Mouse (Mus musculus): ENCODE results near the gene Orm3.

The Orm3 gene

DNA sequence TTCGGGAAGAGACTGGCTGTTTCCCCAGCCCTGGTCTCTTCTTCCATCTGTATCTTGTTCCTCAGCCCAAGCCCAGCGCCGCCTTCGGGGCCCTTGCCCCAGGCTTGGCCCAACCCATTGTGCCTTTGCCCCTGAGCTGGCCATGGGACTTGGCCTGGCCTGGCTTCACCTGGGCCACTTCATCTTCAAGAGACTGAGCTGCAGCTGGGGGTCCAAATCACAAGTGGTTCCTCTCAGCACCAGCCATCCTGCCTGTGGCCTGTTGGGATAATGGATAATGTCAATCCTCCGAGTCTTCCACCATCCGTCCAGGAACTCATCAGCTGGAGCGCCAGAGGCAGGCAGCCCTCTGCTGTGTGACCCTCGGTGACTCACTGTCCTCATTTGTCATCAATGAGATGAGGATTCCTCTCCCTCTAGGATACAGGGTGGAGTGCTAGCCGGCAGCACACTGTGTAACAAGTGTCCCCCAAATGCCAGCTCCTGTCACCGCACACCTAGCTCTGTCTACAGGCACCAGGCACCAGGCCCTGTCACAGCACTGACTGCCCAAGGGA lies 42.1 kb downstream of the Orm3 start:
- in situ Hi-C loops (cut with MboI; ENCODE audit: low pct_unique_long_range_greater_than_20kb in 1 of 2, low sequenced_read_pairs in 2 of 2, unreplicated experiment in 1 of 2): no loop called here

DNA sequence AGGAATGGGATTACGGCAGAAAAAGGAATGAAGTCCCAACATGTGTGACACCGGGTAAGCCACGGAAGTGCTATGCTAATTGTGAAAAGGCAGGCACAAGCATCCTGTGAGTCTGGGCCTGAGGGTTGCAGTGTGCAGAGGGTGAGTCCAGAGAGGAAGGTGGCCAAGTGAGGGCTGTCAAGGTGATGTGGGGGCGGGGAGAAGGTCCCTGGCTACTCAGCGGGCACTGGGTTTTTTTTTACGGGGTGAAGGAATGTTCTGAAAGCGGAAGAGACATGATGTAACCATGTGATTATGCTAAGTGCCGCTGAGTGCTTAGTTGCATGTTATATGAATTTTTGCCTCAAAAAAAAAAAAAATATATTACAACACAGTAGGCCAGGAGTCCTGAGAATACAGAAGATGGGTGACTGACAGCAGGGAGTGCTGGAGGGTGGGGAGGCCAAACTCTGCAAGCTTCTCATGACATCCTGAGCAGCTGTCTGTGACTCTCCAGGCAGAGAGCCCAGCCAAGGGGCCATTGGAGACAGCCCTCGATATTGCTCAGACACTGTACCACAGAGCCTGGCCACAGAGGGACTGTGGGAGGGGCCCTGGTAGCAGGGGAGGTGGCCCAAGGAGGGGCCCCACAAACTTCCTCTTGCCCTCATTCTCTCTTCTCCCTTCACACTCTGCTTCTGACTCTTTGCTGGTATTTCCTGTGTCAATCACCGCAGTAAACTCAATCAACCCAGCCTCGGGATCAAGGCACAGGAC lies 43.1 kb downstream of the Orm3 start:
- in situ Hi-C loops (cut with MboI; ENCODE audit: low pct_unique_long_range_greater_than_20kb in 1 of 2, low sequenced_read_pairs in 2 of 2, unreplicated experiment in 1 of 2): no loop called here

DNA sequence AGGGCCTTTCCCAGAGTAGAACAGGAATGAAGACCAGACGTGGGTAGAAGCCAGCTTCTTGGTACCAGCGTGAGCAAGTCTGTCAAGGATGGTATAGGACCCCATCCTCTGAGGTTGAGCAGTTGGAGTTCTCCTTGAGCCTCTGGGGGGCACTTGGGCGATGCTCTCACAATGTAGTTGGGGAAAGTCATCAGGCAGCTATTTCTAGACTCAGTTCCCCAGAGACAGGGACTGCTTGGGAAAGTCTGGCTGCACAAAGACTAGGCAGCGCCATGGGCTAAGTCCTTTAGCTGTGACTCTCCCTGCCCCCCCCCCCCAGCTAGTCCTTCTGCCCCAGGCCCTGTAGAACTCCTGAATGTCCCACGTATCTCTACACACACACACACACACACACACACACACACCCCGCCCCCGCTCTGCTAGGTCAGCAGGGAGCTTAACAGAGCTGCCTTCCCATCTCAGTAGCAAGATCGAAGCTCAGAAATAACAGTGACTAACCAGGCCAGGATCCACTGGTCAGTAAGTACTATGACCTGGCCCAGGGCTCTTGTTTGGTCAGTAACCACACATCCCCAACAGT lies 43.8 kb downstream of the Orm3 start:
- in situ Hi-C loops (cut with MboI; ENCODE audit: low pct_unique_long_range_greater_than_20kb in 1 of 2, low sequenced_read_pairs in 2 of 2, unreplicated experiment in 1 of 2): loop anchor here in 1 of 2 experiments (25.0 kb wide), 1 partner anchor 538 kb away; no protein-coding TSS in a partner anchor

DNA sequence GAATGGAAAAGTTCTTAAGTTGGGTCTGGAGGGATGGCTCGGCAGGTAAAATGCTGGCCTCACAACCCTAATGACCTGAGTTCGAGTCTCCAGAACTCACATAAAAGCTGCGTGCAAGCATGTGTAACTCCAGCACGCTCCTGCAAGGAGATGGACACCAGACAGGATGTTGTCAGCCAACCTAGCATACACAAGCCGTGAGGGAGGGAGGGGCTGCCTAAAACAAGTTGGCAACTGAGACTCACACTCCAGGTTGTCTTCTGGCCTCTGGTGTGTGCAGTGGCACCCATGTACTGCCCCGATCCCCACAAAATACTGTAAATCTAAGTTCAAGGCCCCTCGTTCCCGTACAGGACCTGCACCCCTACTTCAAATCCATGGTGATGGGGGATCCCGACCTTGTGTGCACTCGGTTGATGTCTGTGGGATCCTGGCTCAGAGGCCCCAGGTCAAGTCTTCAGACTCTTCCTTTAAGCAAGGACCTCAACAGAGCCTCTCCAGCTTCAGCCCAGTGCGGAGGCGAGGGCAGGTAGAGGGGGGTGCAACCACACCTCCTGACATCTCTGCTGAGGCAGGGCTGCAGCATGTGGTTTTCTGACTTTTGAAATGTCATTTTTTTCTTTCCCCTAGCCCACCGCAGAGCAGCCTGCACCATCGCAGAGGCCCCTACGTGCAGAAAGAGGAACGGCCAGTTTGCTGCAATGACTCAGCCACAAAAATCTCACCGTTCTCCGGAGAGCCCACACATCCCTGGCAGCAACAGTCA lies 44.8 kb downstream of the Orm3 start:
- in situ Hi-C loops (cut with MboI; ENCODE audit: low pct_unique_long_range_greater_than_20kb in 1 of 2, low sequenced_read_pairs in 2 of 2, unreplicated experiment in 1 of 2): loop anchor here in 1 of 2 experiments (25.0 kb wide), 1 partner anchor 537 kb away; no protein-coding TSS in a partner anchor

DNA sequence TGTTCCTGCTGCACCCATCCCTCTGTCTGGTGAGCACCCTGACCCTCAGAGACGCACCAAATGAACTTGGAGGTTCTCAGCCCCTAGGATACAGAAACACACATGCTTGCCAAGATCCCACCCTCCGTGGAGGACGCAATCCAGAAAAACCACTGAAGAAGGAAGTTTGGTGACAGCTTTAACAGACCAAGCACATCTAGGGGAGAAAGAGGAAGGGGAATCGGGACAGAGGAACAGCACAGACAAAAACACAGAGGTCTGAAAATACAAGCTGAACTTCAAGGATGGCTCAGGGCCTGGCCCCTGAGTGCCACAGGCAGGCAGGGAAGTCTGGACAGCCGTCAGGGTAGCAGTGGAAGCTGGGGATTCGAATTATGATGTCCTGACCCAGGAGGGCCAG lies 45.7 kb downstream of the Orm3 start:
- in situ Hi-C loops (cut with MboI; ENCODE audit: low pct_unique_long_range_greater_than_20kb in 1 of 2, low sequenced_read_pairs in 2 of 2, unreplicated experiment in 1 of 2): loop anchor here in 1 of 2 experiments (25.0 kb wide), 1 partner anchor 536 kb away; no protein-coding TSS in a partner anchor

DNA sequence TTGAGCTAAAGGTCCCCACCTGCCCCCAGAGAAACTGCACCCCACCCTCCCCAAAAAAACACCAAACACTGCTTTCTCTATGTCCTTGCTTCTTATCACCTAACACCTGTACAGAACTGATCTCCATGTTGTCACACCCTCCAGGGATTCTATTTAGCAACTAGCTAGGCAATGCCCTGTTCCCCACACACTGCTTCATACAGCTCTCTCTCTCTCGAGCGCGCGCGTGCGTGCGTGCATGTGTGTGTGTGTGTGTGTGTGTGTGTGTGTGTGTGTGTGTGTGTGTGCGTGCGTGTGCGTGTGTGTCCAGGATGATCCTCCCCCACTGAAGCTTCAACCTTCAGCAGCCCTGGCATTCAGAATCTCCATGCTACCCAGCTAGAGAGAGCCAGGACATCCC lies 46.1 kb downstream of the Orm3 start:
- in situ Hi-C loops (cut with MboI; ENCODE audit: low pct_unique_long_range_greater_than_20kb in 1 of 2, low sequenced_read_pairs in 2 of 2, unreplicated experiment in 1 of 2): loop anchor here in 1 of 2 experiments (25.0 kb wide), 1 partner anchor 535 kb away; no protein-coding TSS in a partner anchor

DNA sequence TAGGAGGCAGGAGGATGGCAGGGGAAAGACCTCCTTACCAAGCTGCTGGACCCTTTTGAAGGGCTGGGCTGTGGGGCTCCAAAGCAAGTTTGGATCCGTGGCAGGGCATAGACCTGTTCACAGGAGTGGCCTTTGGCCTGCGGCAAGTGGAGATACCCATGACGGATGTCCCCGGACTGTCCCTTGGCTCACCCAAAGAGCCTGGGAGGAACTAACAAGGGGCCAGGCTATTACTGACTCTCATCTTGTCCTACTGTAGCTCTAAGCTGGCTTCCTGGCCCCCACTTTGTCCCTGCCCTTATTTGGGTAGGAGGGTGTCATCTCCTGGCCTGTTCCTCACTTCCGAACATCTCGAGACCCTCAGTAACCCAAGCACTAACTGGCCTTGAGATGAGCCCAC lies 46.6 kb downstream of the Orm3 start:
- in situ Hi-C loops (cut with MboI; ENCODE audit: low pct_unique_long_range_greater_than_20kb in 1 of 2, low sequenced_read_pairs in 2 of 2, unreplicated experiment in 1 of 2): loop anchor here in 1 of 2 experiments (25.0 kb wide), 1 partner anchor 535 kb away; no protein-coding TSS in a partner anchor

DNA sequence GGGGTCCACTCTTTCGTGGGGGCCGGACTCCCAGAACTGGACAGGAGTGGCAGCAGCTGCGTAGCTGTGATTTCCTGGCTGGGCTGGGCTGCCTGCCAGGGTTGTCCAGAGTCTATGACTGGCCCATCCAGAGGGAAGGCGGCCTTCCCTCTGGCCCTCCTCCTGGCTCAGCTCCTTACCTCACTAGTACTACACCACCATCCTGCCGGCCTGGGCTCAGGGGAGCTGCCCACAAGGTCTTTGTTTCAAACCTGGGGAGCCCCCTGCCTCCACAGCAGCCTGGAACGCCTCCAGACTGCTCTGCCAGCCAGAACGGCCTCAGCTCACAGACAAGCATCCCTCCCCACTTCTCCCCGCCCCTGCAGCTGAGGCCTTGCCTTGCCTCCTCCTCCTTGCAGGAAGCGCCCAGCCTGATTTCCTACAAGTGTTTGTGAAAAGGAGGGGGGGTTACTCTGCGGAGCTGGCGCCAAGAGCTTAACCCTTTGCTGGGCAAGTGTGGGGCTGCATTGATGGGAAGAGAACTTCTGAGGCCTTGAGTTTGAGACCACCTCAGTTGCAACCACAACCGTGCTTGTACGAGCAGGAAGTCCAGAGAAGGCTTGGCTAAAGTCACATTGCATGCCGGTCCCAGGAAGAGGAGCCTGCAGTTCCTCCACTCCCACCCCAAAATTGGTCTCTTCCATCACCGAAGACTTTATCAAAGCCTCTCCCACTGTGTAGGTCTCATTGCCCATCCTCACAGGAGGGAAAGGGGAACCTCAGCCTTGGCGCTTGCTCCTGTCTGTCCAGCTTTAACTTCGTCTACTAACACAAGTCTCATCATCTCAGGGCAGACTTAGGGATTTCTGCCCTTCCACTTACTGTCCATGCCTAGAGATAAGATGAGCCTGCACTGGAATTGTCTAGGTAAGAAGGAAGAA lies 47.3 kb downstream of the Orm3 start, which contains the start of gene Akna:
Akna (minus strand) TSS at position 315 of the 920 bp plus-strand sequence.
- in situ Hi-C loops (cut with MboI; ENCODE audit: low pct_unique_long_range_greater_than_20kb in 1 of 2, low sequenced_read_pairs in 2 of 2, unreplicated experiment in 1 of 2): loop anchor here in 1 of 2 experiments (25.0 kb wide), 1 partner anchor 534 kb away; no protein-coding TSS in a partner anchor

DNA sequence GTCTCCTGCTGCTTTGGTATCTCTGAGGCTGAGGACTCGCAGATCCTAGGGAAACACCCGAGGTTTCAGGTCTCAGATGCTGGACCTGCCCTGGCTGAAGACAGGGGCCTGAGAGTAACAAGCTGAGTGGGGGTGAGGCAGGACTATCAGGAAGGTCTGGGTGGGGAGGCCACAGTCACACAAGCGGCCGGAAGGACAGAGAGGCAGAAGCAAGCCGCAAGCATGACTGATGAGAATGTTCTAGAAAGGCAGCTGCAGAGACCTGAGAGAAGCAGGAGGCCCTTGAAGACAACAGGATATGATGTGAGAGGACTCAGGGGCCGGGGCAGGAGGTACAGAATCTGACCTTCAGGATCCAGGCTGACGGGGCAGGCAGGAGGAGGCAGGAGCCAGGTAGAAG lies 48.2 kb downstream of the Orm3 start:
- in situ Hi-C loops (cut with MboI; ENCODE audit: low pct_unique_long_range_greater_than_20kb in 1 of 2, low sequenced_read_pairs in 2 of 2, unreplicated experiment in 1 of 2): loop anchor here in 1 of 2 experiments (25.0 kb wide), 1 partner anchor 533 kb away; no protein-coding TSS in a partner anchor

DNA sequence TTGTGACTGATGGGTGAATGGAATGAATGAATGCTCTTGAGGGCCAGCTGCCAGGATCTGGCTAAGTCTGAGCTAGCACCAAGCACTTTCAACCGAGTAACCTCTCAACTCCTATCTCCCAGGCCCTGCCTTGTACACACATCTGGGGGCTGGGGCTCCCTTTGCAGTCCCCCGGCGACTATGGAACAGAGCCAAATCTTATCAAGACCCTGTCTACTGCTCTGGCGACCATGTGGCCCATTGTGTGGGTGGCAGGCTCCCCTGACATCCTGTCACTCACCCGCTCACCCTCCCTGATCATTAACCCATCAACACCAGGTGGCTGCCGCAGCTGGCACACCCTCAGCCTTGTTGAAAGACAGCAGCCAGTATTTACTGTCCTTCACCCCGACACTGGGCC lies 49.1 kb downstream of the Orm3 start:
- in situ Hi-C loops (cut with MboI; ENCODE audit: low pct_unique_long_range_greater_than_20kb in 1 of 2, low sequenced_read_pairs in 2 of 2, unreplicated experiment in 1 of 2): loop anchor here in 1 of 2 experiments (25.0 kb wide), 1 partner anchor 532 kb away; no protein-coding TSS in a partner anchor

DNA sequence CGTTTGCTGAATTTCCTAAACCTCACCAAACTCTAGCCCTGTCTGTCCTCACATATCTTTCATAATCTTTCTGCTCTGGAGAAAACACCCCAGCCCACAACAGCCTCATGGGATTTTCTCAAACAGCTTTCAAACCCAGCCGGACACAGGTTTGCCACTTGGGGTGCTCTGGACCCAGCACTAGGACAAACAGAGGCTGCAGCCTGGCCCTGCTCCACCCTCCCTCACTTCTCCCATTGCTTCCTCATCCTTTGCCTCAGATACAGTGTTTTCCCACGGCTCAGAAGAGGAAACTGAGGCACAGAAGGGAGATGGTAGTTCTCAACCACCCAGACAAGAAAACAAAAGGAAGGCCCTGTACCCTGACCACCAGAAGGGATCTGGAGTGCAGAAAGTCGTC lies 49.7 kb downstream of the Orm3 start:
- in situ Hi-C loops (cut with MboI; ENCODE audit: low pct_unique_long_range_greater_than_20kb in 1 of 2, low sequenced_read_pairs in 2 of 2, unreplicated experiment in 1 of 2): loop anchor here in 1 of 2 experiments (25.0 kb wide), 1 partner anchor 532 kb away; no protein-coding TSS in a partner anchor

DNA sequence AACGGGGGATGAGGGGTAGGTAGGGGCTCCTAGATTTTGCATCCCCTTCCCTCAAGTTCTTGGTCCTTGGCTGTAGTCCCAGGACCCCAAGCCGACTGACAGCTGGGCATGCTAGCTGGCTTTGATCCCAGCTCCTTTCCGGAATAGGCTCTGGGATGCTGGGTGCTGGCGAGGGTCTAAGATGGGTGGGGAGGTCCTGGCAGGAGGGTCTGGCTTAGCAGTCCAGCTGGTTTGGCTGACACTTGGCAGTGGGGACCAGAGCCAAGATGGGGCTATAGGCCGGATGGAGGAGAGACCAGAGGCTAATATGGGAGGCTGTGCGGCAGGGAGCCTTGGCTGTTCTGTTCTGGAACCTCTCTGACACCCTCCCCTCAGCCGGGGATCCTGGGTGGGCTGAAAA lies 52.3 kb downstream of the Orm3 start:
- in situ Hi-C loops (cut with MboI; ENCODE audit: low pct_unique_long_range_greater_than_20kb in 1 of 2, low sequenced_read_pairs in 2 of 2, unreplicated experiment in 1 of 2): loop anchor here in 1 of 2 experiments (25.0 kb wide), 1 partner anchor 529 kb away; no protein-coding TSS in a partner anchor

DNA sequence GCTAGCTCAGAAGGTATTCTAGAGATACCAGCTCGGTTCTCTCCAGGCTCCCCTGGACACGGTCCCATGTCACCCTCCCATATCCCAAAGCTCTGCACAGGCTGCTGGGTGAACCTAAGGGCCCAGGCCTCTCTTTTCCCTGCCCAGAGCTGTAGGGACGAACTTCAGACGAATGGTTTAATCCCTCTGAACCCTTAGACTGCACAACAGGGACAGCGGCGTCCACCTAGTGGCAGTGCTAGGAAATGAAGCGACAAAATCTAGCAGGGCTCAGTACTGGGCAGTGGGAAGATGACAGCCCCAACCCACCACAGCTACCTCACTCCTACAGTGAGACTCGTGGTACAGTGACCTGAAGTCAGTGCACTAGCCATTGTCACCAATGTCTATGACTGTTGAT lies 52.7 kb downstream of the Orm3 start:
- in situ Hi-C loops (cut with MboI; ENCODE audit: low pct_unique_long_range_greater_than_20kb in 1 of 2, low sequenced_read_pairs in 2 of 2, unreplicated experiment in 1 of 2): loop anchor here in 1 of 2 experiments (25.0 kb wide), 1 partner anchor 529 kb away; no protein-coding TSS in a partner anchor
